Mouse (Mus musculus) embryonic fibroblast, embryonic 13.5 days (primary cell): Measurements from ENCODE around the gene Noct.

Experiments
- CTCF ChIP-seq: IDR thresholded peaks from 2 replicates; pipeline ENCODE4 v1.5.1; 2011; ENCODE audit warnings: mild to moderate bottlenecking, control low read depth, low read length, moderate library complexity, borderline replicate concordance; ENCODE audit not compliant: insufficient read depth
- POLR2A ChIP-seq: IDR thresholded peaks from 2 replicates; pipeline ENCODE4 v1.6.1; 2011; ENCODE audit warnings: low read depth, mild to moderate bottlenecking, control low read depth, low read length, moderate library complexity

GRCm38 (mm10) chr3:51251057-51251456 is 26.8 kb downstream of the Noct start:
- TF ChIP-seq CTCF (no peak), POLR2A (no peak)
